Mouse (Mus musculus) brain, adult 10 weeks (tissue): ENCODE measurements around the gene Olfr722. TPM values are rescaled to one million over a fixed set of nuclear protein-coding genes. Genes with fewer than 3 reads are reported as not detected.

Source experiments
- polyA plus RNA-seq: library from polyadenylated mRNA; stranded (reverse); fragments of 350-450 nt; fragmentation: Illumina TruSeq; extraction: RNeasy Lipid Tissue Mini Kit (QIAGEN cat#74804); gene quantifications from one replicate; pipeline ENCODE4 v1.2.3, GENCODE M21; 2015; ENCODE audit warnings: low read depth, low replicate concordance

Gene Olfr722
- not detected for polyA plus RNA-seq

GRCm38 (mm10) chr14:49901899-49902298 lies at the start of gene Olfr722:
Gene Olfr722 (minus strand): TSS chr14:49901999.

GRCm38 (mm10) chr14:49931687-49932086 lies 29.9 kb upstream of the Olfr722 start, which contains the start of gene Olfr723:
Gene Olfr723 (minus strand): TSS chr14:49931787.

Other genes with a start within 250 kb of the Olfr722 start
- 25.8 TPM for gene Armh4, start 118.6 kb downstream of the Olfr722 start, polyA plus RNA-seq
- gene Olfr723, start 29.8 kb upstream of the Olfr722 start, polyA plus RNA-seq: not detected
- not detected for gene Olfr724, start 61.3 kb upstream of the Olfr722 start, polyA plus RNA-seq
- gene Olfr725, start 138.4 kb upstream of the Olfr722 start, polyA plus RNA-seq: not detected
- gene Olfr726, start 189.0 kb upstream of the Olfr722 start, polyA plus RNA-seq: not detected
- not detected for gene Olfr727, start 221.2 kb upstream of the Olfr722 start, polyA plus RNA-seq
- gene Olfr728, start 240.7 kb upstream of the Olfr722 start, polyA plus RNA-seq: not detected